Mouse (Mus musculus) stomach, postnatal 0 days (tissue): ENCODE results near the gene Defb42.

ENCODE experiments used
- CTCF ChIP-seq: IDR thresholded peaks from 2 replicates; pipeline ENCODE4 v1.5.1; 2016; ENCODE audit warnings: antibody characterized with exemption, low read depth, mild to moderate bottlenecking, moderate library complexity
- EP300 ChIP-seq: optimal IDR thresholded peaks from 2 replicates; pipeline ENCODE3; 2016; ENCODE audit warnings: antibody characterized with exemption

- TF ChIP-seq CTCF (no peak), EP300 (no peak)
Measured at GRCm38 (mm10) chr14:63060361-63060760, 13.6 kb downstream of the Defb42 start.
